Mouse (Mus musculus) lung, postnatal 0 days (tissue): Measurements from ENCODE around the gene Pde10a. TPM values are rescaled to one million over a fixed set of nuclear protein-coding genes. Genes with fewer than 3 reads are reported as not detected.

ENCODE experiments used
- ATAC-seq: fragments of 200-750 bp; cut with Nextera tagmentation; 2 replicates; pipeline ENCODE4 v1.8.0; 2017; ENCODE audit warnings: moderate library complexity
- DNase-seq: peaks from one replicate; pipeline ENCODE4 v3.0.0-alpha.2; 2016; ENCODE audit warnings: low spot score
- H3K27ac ChIP-seq: fragments of 300-500 bp; sonication (generic); 2 replicates; pipeline ENCODE4 v1.5.1; 2014; ENCODE audit warnings: antibody characterized with exemption, mild to moderate bottlenecking, low read length, mixed read lengths
- H3K27me3 ChIP-seq: fragments of 300-500 bp; sonication (generic); replicated peaks from 2 replicates; pipeline ENCODE4 v1.6.1; 2014; ENCODE audit warnings: low read length, mixed read lengths; ENCODE audit not compliant: insufficient read depth
- H3K36me3 ChIP-seq: fragments of 300-500 bp; sonication (generic); 2 replicates; pipeline ENCODE4 v1.6.1; 2014; ENCODE audit warnings: low read length, mixed read lengths; ENCODE audit not compliant: insufficient read depth
- H3K4me1 ChIP-seq: fragments of 300-500 bp; sonication (generic); 2 replicates; pipeline ENCODE4 v1.6.1; 2014; ENCODE audit warnings: antibody characterized with exemption, low read depth, low read length, mixed read lengths; ENCODE audit not compliant: insufficient read depth
- H3K4me2 ChIP-seq: fragments of 300-500 bp; sonication (generic); replicated peaks from 2 replicates; pipeline ENCODE4 v1.6.1; 2014; ENCODE audit warnings: low read depth, mild to moderate bottlenecking, low read length, moderate library complexity, mixed read lengths
- H3K4me3 ChIP-seq: fragments of 300-500 bp; sonication (generic); 2 replicates; pipeline ENCODE4 v1.5.1; 2014; ENCODE audit warnings: low read depth, low read length
- H3K9ac ChIP-seq: fragments of 300-500 bp; sonication (generic); replicated peaks from 2 replicates; pipeline ENCODE4 v1.6.1; 2014; ENCODE audit warnings: low read depth, mild to moderate bottlenecking
- H3K9me3 ChIP-seq: fragments of 300-500 bp; sonication (generic); 2 replicates; pipeline ENCODE4 v1.6.1; 2016; ENCODE audit warnings: low read length, mixed read lengths
- CTCF ChIP-seq: IDR thresholded peaks from 2 replicates; pipeline ENCODE4 v1.5.1; 2016; ENCODE audit warnings: antibody characterized with exemption, mild to moderate bottlenecking
- EP300 ChIP-seq: IDR thresholded peaks from 2 replicates; pipeline ENCODE4 v1.6.1; 2016; ENCODE audit warnings: antibody characterized with exemption, mild to moderate bottlenecking, control low read depth
- WGBS: fragments of 180-500 bp; shearing (Covaris S2); extraction: QIAGEN DNeasy Blood & Tissue Kit; methylation state at CpG from one replicate; pipeline ENCODE4 v1.1.7; 2014; 5-methylcytosine and 5-hydroxymethylcytosine counted together
- polyA plus RNA-seq: library from polyadenylated mRNA; unstranded; fragments of >200 nt; fragmentation: Nextera tagmentation; extraction: Ambion mirVana; gene quantifications from 2 replicates; pipeline ENCODE4 v1.2.1, GENCODE M21; 2015

Gene Pde10a
- polyA plus RNA-seq, 1 experiment from 2014 or later, result 0.86 TPM

- H3K9ac ChIP-seq, result no peak overlapping the region
- WGBS, result 54% methylated on average over 3 of the region's 3 CpGs
- ATAC-seq, result no peak
- H3K27me3 ChIP-seq, result no peaks in the 10 kb centered on the region
- no peak overlapping the region for H3K4me2 ChIP-seq
- no peak for DNase-seq
- H3K4me1 ChIP-seq, result no peaks in the 10 kb centered on the region
- H3K9me3 ChIP-seq, result no peaks in the 10 kb centered on the region
- TF ChIP-seq CTCF, result no peak
- TF ChIP-seq EP300, result no peak
- H3K36me3 ChIP-seq, result no peaks in the 10 kb centered on the region
- no peak overlapping the region for H3K4me3 ChIP-seq
- H3K27ac ChIP-seq, result no peak overlapping the region
These were observed 116.3 kb downstream of the Pde10a start for GRCm38 (mm10) chr17:8641491-8641890.

DNA sequence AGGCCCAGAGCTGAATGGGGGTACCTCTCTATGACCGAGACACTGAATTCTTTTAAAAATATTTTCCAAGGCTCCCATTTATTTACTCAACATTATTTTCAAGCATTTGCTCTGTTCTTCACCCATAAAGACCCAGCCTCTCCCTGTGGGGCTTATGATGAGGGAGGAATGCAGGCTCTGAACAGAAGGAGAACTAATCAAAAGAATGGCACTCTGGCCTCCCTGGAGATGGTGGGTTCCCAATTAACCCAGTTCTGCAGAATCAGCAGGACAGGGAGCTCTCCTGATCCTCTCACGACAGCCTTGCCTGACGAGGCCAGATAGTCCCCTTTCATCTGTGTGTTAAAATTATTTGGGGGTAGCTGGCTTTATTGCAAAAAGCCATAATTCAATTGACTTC is 117.2 kb downstream of the Pde10a start:
- no peaks in the 10 kb centered on the region for H3K9me3 ChIP-seq
- 71% methylated on average over 3 of the region's 3 CpGs for whole genome bisulfite sequencing
- ATAC-seq (no peak), DNase-seq (no peak)
- no peaks in the 10 kb centered on the region for H3K4me1 ChIP-seq
- no peak overlapping the region for H3K27ac ChIP-seq
- no peak overlapping the region for H3K4me2 ChIP-seq
- no peak overlapping the region for H3K9ac ChIP-seq
- TF ChIP-seq EP300 (no peak), CTCF (no peak)
- no peaks in the 10 kb centered on the region for H3K27me3 ChIP-seq
- no peaks in the 10 kb centered on the region for H3K36me3 ChIP-seq
- H3K4me3 ChIP-seq, result no peak overlapping the region

DNA sequence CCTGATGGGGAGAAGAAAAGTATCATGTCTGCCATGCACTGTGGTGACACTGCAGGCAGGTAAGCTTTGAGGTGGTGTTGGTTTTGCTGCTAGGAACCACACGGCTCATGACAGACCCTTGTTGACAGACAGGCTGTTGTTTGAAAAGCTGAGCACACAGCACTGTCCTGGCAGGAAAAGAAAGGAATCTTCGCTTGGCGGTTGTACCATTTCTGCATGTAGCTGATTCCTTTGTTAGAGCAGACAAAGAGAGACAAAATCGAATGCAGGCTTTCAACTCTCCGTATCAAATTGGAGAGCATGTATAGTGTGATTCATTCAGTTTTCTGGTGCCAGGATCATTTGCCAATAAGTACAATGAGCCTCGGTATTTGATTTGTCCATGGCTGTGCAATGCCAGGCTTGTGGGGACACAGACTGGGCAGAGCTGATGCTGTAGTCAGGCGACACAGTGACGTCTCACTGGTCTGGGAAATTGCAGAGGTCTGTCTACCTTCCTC is 122.2 kb downstream of the Pde10a start:
- WGBS, result 54% methylated on average over 8 of the region's 8 CpGs
- no peaks in the 10 kb centered on the region for H3K4me1 ChIP-seq
- no peak overlapping the region for H3K27ac ChIP-seq
- H3K4me2 ChIP-seq, result no peak overlapping the region
- H3K9ac ChIP-seq, result no peak overlapping the region
- H3K36me3 ChIP-seq, result no peaks in the 10 kb centered on the region
- no peak overlapping the region for H3K4me3 ChIP-seq
- ATAC-seq (no peak), DNase-seq (no peak)
- no peaks in the 10 kb centered on the region for H3K9me3 ChIP-seq
- H3K27me3 ChIP-seq, result no peaks in the 10 kb centered on the region
- no peak for TF ChIP-seq EP300
- TF ChIP-seq CTCF, result no peak

DNA sequence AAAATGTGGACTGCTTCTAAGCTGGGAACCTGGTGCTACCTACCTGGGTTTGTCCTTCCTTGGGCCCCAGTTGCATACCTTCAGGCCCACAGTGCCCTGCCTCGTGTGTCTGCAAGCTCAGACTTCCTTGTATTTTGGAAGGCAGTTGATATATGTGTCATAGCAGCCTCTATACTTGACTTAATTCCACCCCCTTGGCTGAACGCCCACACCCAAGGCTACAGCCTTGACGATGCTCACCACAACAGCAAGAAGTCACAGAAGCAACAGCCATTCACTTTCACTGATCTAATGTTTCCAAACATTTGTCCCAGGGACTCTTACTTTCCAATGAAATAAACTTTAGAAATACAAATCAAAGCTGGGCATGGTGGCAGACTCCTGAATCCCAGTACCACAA is 123.1 kb downstream of the Pde10a start:
- ATAC-seq (no peak), DNase-seq (no peak)
- Histone ChIP-seq H3K4me3 (no peak overlapping the region), H3K27ac (no peak overlapping the region), H3K9ac (no peak overlapping the region), H3K27me3 (no peaks in the 10 kb centered on the region), H3K9me3 (no peaks in the 10 kb centered on the region), H3K4me1 (no peaks in the 10 kb centered on the region), H3K36me3 (no peaks in the 10 kb centered on the region), H3K4me2 (no peak overlapping the region)
- no peak for TF ChIP-seq EP300
- no peak for TF ChIP-seq CTCF
- WGBS, result 50% methylated on average over 3 of the region's 3 CpGs

- Histone ChIP-seq H3K4me1 (no peaks in the 10 kb centered on the region), H3K9ac (no peak overlapping the region), H3K27ac (no peak overlapping the region), H3K4me2 (no peak overlapping the region), H3K27me3 (no peaks in the 10 kb centered on the region), H3K36me3 (no peaks in the 10 kb centered on the region), H3K9me3 (no peaks in the 10 kb centered on the region), H3K4me3 (no peak overlapping the region)
- peak; percentile 43 for DNase-seq
- peak; percentile 75 for ATAC-seq
- 60% methylated on average over 3 of the region's 3 CpGs for WGBS
- no peak for TF ChIP-seq CTCF
- no peak for TF ChIP-seq EP300
These were observed 127.6 kb downstream of the Pde10a start for GRCm38 (mm10) chr17:8652681-8653262.

GRCm38 (mm10) chr17:8657661-8658060 is 132.5 kb downstream of the Pde10a start:
- Histone ChIP-seq H3K4me1 (no peaks in the 10 kb centered on the region), H3K36me3 (no peaks in the 10 kb centered on the region), H3K27me3 (no peaks in the 10 kb centered on the region), H3K9ac (no peak overlapping the region), H3K4me3 (no peak overlapping the region), H3K27ac (no peak overlapping the region), H3K9me3 (no peaks in the 10 kb centered on the region), H3K4me2 (no peak overlapping the region)
- 64% methylated on average over 9 of the region's 9 CpGs for WGBS
- DNase-seq (no peak), ATAC-seq (no peak)
- no peak for TF ChIP-seq CTCF
- no peak for TF ChIP-seq EP300
